Mouse (Mus musculus): ENCODE measurements around the gene Rnf166.
A peak's percentile ranks its signal among the peaks of the same experiment; 100 is the strongest.

The Rnf166 gene

DNA sequence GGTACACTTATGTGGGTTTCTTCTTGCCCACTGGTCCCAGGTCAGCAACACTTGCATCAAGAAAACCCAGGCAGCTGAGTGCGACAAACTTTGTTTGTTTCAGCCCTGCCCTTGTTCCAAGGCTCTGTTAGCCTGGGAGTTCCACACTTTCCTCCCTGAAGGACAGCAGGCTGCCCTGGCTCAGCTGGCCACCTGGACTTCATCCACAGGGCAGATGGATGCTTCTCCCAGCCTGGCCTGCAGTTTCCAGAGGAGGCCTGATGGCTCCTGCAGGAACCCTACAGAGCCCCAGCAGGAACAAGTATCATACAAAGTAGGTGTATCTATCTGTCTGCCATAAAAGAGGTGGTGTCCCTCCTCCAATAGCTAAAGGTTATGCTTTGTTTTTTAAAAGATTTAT, 34.5 kb downstream of the Rnf166 start:
- DNase-seq (ENCODE audit: low spot score in 2 of 2): no peak

DNA sequence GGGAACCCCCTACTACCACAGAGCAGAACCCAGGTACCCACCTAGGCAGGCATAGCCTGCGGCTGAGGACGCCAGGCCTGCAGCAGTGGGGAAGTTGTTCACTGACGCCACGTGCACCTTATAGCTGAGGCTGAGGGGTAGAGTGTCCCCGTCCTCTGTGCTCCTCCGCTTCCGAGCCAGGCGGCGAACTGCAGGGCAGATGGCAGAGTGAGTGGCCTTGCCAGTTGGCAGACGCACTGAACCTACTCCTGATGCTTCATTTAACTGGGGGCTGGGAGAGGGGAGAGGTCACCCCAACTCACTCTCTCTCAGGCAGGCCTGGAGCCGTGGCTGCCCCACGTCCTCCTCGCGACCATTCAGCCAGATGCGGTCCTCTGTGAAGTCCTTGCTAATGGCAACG, 36.5 kb downstream of the Rnf166 start:
- no peak for DNase-seq (ENCODE audit: low spot score in 2 of 2)

DNA sequence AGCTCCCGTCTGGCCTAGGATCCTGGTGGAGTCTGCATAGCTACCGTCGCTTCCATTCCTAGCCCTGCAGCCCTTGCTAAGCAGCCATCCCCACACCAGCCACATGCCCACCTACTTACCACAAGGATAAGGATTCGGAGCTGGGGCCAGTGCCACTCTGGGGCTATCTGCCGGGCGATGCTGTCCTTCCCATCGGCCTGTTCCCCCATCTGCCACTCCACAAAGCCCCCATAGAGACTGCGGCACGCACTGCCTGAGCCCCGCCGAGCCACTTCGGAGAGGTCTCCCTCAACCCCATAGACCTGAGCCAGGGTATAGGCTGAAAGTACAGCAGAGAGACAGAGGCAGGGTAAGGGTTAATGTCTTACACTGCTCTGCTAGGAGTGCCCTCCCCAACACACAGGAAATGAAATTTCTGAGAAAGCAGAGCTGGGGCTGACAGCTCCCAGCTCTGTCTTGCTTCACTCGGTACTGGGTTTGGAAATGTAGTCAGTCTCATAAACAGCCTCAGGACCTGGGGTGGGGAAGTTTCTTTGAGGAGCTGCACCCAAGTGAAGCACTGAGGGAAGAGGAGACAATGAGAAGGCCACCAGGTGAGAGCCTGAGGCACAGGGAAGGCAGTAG, 38.0 kb downstream of the Rnf166 start:
- no peak for DNase-seq (ENCODE audit: low spot score in 2 of 2)

DNA sequence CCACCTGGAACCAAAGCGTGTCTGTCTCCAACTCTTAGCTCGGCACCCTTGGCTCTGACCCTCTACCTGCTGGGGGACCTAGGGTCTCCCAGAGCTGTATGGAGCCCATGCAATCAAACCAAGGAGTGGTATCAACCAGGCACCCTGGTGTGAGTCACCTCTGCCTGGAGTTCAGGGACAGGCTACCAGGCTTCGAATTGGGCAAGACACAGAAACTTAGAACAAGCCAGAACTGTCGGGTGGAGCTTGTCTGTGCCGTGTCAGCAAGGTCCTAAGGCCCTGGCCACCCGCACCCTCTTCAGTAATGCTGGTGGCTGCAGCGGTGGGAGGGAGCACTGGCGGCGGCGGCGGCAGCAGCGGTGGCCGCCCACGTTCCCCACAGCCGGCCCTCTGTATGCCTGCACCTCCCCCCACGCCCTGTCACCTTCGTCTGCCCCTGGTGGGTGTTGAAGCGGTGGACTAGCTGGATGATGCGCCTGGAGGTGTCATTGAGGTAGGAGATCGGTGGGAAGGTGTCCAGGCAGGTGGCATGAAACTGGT, 39.2 kb downstream of the Rnf166 start:
- DNase-seq (ENCODE audit: low spot score in 2 of 2): no peak

DNA sequence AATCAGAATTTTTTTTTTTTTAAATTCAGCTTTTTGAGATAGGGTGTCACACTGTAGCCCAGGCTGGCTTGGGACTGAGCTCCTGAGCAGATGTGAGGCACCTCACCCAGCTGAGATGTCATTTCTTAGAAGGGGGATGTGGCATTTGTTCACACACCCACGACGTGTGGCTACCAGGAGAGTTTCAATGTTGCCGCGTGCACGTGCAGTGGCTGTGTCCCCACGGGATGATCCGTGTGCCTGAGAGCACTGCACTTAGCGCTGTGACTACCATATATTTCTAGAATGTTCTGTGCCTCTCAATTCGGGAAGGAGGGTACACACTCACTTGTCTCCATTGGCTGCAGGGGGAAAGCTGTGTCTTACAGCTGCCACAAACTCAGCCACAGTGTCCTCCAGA, 39.7 kb downstream of the Rnf166 start:
- no peak for DNase-seq (ENCODE audit: low spot score in 2 of 2)

DNA sequence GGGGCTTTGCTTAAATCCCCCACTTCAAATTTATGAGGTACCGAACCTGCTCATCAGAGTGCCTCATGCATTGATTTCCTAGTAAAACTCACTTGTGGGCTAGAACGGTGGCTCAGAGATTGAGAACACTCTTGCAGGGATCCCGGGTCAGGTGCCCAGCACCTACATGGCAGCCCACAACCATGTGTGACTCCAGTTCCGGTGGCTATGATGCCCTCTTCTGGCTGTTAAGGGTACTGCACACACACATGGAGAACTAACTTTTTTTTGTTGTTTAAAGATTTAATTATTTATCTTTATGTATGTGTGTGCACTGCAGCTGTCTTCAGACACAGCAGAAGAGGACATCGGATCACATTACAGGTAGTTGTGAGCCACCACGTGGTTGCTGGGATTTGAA, 40.5 kb downstream of the Rnf166 start:
- DNase-seq (ENCODE audit: low spot score in 2 of 2): no peak

DNA sequence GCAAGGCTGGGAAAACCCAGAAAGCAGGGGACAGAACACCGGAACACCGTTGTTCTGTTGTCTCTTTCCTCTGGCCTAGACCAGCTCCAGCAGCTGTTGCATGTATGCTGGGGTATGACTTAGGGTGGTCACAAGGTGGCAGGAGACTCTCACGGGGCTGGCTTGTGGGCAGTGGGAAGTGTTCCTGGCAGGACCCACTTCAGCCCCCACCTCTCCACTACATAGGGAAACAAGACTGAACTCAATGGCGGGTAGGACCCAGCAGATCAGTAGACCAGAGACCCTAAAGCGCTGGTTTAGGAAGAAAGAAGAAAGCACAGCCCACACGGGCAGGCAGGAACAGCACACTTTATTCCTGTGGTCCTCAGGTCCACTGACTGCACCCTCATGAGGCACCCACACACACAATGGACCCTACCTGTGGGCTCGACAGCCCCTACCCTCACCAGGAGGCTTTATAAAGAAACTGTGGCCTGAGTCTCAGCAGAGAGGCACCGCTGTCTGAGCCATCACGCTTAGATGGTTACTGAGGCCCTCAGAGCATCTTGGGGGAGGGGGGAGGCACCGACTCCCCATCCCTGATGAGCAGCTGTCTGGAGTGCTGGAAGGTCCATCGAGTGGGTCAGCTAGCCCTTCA, 42.5 kb downstream of the Rnf166 start:
- DNase-seq (ENCODE audit: low spot score in 2 of 2): no peak

DNA sequence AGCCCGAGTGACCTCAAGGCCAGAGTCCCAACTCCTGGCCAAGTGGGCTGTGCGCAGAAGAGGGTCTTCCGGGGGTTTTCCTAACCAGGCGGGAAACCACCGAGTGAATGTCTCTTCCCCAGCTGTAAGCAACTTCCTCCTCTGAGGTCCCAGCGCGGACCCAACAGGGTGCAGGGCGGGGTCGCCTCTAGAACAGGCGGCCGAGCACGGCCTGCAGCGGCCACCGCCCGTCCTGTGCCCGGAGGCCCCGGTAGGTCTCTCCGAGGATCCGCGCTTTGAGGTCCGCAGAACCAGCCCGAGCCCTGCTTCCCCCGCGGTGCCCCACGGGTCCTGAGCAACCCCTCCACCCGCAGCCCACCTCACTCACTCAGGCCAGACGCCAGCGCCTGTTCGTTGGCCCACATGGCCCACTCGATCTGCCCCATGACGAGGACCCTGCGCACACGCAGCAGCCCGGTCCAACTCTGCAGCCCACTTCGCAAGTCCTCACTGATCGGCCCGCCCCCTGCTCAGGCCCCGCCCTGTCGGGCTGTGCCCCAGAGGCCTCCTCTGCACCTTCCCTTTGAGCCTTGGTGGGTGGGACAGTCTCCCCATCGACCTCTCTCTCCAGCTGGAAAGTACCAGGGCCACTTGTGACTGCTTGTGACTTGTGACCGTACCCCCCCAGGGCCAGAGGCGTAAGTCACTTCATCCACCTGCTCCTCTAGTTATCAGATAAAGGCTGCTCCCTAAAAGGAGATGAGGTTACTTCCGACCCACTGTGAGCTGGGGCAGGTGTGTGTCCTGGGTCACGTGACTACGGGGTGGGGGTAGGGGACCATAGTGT, 43.2 kb downstream of the Rnf166 start, which contains the start of gene Cyba:
Gene Cyba, minus strand, starts transcription at position 488 of the 826 bp plus-strand sequence.
- no peak for DNase-seq (ENCODE audit: low spot score in 2 of 2)

DNA sequence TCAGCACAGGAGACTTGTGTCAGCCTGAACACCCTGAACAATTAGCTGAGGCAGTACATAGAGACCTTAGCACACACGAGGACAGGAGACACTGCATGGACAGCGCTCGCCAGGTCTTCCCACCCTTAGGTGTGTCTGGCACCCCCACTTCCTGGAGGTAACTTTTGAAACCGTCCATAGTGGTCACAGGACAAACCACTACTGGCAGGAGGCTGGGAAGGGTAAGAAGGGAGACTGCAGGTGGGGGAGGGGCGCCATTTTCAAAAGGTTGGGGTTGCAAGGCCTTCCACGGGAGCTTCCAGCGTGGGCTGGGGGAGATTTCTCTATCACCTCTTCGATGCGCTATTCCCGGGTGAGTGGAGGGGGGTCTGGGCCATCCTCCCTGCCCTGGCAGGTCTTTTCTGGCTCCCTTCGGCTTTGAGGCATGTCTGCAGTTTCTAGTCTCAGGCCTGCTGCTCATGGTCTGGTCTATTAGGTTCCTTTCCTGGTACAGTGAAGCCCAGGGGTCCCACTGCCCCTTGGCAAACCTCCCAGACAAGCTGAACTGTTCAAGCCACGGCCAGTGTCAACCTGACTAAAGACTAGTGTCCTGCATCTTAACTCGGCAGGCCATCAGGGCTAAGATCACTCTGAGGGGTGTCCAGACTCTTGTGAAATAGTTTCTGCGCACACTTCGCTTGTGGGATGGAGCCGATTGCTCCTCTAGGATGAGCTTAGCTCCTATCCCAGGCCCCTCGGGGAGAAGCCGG, 44.0 kb downstream of the Rnf166 start:
- no peak for DNase-seq (ENCODE audit: low spot score in 2 of 2)

DNA sequence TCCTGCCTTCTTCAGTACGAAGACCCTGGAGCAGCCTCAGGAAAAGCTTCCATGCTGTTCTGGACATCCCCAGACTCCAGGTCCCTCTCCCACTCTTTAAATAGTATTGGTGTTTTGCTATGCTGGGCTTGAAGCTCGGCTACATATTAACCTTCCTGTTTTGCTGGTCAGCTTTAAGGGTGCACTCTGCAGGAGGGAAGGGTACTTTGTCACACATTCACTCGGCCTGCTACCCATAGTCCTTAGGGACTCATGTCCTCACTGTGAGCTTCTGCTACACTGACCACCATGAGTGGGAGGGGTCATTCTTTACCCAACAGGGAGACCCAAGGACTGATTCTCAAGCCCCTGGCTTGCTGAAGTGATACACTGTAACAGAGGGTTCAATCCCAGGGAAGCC, 45.2 kb downstream of the Rnf166 start:
- no peak for DNase-seq (ENCODE audit: low spot score in 2 of 2)

DNA sequence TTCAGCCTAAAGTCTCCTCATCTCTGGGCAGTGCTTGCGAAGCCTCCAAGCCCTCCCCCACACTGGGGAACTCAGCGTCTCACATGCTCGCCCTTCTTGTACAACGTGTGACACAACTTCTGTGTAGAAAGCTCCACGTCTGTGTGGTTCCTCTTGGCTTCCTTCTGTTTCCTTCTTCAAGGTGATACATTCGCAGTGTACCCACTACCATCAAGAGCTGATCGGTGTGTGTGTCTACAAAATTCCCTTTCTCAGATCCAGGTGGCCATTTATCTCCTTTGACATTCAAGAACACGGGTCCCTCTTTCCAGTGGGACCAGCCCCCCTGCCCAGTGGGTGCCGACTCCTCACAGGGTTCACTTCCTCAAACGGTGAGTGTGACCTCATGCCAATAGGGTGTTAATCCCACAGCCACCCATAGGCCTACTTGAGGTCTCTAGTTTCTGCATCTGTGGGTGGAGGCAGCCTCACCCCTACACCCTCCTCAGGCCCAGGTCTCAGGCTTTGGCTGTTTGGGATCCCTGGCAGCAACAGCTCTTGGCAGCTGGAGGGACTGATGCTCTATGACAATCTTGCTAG, 45.7 kb downstream of the Rnf166 start:
- DNase-seq (ENCODE audit: low spot score in 2 of 2): no peak

DNA sequence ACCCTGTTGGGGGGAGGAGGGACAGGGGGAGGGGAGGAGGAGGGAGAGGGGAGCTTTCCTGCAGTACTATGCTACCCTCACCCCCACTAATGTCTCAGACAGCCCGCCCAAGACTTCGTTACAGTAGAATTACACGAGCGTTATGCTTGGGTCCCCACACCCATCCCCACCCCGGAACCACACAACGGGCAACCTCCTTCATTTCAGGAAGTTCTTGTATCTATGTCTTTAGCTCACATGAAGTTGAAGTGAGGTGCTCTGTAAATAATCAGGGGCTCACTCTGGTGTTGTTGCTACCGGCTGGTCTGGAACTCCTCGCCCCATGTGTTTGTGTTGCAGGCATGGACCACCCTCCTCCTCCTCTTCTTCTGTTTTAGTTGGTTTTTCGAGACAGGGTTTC, 47.7 kb downstream of the Rnf166 start:
- DNase-seq (ENCODE audit: low spot score in 2 of 2): no peak

DNA sequence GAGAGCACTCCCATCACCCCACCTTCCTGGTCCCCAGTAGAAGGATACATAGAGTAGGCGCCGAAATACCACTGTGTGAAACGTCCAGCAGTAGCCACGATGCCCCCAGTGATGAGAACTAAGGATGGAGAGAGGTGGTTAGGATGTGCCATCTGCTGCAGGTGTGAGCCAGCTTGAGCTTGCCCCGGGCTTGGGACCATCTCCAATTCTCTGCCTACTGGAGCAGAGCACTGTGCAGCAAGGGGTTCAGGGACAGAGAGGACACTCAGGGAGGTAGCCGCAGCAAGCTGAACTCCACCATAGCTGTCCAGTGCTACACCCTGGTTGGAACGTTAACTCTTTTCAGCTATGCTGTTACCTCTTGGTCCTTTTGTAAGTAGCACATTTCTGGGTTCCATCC, 48.3 kb downstream of the Rnf166 start:
- no peak for DNase-seq (ENCODE audit: low spot score in 2 of 2)

DNA sequence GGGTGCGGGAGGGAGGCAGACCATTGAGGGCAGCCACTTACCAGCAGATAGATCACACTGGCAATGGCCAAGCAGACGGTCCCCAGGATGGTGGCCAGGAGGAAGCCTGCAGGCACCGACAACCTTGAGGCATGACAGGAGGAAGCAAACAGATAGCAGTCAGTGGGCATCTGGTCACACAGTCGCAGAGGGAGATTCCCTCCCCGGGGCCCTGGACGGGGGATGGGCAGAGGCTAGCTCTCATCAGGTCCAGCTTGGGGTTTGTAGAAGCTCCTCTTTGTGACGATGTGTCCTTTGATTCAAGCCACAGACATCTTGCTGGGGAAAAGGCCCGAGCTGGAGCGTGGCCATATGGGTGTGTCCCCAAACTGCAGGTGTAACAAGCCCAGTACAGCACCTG, 49.7 kb downstream of the Rnf166 start:
- no peak for DNase-seq (ENCODE audit: low spot score in 2 of 2)

DNA sequence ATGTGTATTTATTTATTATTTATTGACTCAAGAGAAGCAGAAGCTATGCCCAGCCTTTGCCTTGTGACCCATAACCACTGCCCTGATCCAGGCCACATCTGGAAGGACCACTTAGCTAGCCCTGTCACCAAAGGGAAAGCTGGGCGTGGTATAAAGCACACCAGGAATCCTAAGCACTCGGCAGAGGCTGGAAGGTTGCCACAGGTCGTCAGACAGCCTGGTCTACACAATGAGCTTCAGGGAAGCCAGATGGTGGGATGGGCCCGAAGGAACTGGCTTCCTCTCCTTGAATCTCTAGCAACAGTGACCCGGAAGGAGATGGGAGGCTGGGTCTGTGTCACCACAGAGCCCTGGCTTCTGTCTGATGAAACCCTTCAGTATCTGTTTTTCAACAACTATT, 52.2 kb downstream of the Rnf166 start:
- no peak for DNase-seq (ENCODE audit: low spot score in 2 of 2)

DNA sequence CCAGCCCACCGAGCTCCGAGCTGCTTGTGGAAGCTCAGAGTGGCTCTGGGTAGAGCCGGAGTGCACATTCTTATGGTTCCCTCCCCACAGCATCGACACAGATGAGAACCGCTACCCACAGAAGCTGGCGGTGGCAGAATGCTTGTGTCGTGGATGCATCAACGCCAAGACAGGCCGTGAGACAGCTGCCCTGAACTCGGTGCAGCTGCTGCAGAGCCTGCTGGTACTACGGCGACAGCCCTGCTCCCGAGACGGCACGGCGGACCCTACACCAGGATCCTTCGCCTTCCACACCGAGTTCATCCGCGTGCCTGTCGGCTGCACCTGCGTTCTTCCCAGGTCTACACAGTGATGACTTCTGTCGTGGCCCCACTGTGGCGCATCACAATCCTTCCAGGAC, 52.6 kb downstream of the Rnf166 start:
- no peak for DNase-seq (ENCODE audit: low spot score in 2 of 2)

DNA sequence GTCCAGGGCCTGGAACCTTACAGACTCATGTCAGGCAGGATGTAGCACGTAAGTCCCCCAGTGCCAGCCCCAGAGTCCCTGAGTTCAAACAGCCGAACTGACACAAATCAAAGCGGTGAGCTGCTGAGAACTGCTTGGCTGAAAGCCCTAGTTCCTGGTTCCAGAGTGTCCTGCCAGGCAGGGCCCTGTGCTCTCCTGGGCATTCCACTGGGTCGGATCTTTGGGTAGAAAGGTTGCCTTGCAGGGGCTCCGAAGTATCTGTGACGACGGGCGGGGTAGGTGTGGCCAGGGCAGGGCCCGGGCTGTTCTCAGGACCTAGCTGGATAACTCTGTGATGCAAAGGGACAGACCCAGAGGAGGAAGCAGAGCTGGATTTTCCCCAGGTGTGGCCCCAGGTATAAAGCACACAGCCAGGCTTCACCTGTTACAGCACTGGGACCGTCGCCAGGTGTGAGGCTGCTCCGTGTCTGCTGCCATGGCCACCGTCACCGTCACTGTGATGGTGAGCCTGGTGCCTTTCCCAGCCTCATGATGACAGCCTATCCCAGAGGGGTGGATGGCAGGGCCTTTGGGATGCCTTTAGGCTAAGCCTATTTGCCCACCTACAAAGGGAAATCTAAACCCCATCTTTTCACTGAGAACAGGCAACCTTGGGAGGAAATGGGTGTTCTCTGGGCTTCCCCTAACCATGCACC, 54.3 kb downstream of the Rnf166 start, which contains the start of gene Il17c:
Gene Il17c, plus strand, starts transcription at position 645 of the 695 bp plus-strand sequence.
- no peak for DNase-seq (ENCODE audit: low spot score in 2 of 2)

DNA sequence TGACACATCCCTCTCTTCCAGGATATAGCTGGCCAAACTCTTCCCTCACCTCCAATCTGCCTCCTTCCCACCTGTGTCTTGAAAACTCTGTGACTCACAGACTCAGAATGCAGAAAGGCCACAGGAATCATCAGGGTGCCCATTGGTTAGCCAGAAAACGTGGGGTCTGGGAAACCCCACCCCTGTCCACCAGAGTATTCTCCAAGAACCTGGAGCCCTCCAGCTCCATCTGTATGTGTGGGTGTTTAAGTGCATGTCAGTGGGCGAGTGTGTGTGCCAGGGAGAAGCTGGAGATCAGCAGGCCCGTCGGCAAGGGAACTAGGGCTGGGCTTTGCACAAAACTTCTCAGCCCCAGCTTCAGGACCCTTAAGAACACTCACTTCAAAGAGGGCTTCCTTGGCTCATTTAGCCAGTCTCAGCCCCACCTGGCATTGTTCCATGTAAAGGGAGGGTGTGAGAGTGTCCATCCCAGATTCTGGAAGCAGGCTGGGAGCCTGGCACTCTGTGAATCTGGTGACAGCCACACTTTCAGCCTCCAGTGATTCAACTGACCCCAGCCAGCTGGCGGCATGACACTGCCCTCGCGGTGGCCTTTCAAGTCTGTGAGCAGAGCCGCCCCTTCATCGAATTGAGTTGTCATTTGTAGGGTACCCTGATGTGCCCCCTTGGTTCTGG, 55.8 kb downstream of the Rnf166 start:
- peak; percentile 59 to 69 for DNase-seq (ENCODE audit: low spot score in 2 of 2)
